Comparison of ENCODE assay signal across 8 mouse cellular contexts in genomic region chr14:34660788-34661591, GRCm38 (mm10). TPM values are rescaled to one million over a fixed set of nuclear protein-coding genes. Genes with fewer than 3 reads are reported as not detected.
DNase-seq lines count a peak whose midpoint lies in the region; ATAC-seq and TF ChIP-seq lines count a peak whose summit lies in the region.

No protein-coding gene starts in this region.

- peaks cover 4% of the 10 kb centered on the region; the same call in 1 of the 2 replicates for H3K4me1 ChIP-seq in heart, adult 2 months (ENCODE audit: control insufficient read depth, insufficient read depth, low read length)
- H3K4me1 ChIP-seq in brown adipose tissue, adult 24 weeks (ENCODE audit: control insufficient read depth, insufficient read depth, insufficient read length, low read length): peaks cover 3% of the 10 kb centered on the region; the same call in 1 of the 2 replicates
- H3K4me1 ChIP-seq in heart, embryonic 13.5 days: peaks cover 23% of the 10 kb centered on the region
- H3K4me1 ChIP-seq in liver, embryonic 11.5 days (replicated peaks; ENCODE audit: control insufficient read depth, insufficient read depth, low read length): peaks cover 28% of the 10 kb centered on the region
- peaks cover 13% of the 10 kb centered on the region; the same call in 1 of the 2 replicates for H3K4me1 ChIP-seq in neural tube, embryonic 14.5 days (ENCODE audit: control insufficient read depth, insufficient read depth, low read length)

- H3K79me2 ChIP-seq in heart, adult 2 months (replicated peaks; ENCODE audit: control insufficient read depth, insufficient read depth, low read length): no peaks in the 10 kb centered on the region

- TF ChIP-seq EP300 in heart, adult 2 months (IDR thresholded peaks at IDR 0.05; ENCODE audit: insufficient read depth, low read depth, low read length): no peak

- no peak overlapping the region; the same call in none of the 2 replicates for H3K27ac ChIP-seq in heart, adult 2 months
- H3K27ac ChIP-seq in brown adipose tissue, adult 24 weeks (replicated peaks; ENCODE audit: low read depth, low read length): no peak overlapping the region
- H3K27ac ChIP-seq in heart, embryonic 13.5 days (replicated peaks): peak overlapping the region; percentile 51; the same call in 1 of the 2 replicates
- peak overlapping the region; percentile 100 for H3K27ac ChIP-seq in liver, embryonic 11.5 days (ENCODE audit: low read depth, low read length)
- H3K27ac ChIP-seq in neural tube, embryonic 14.5 days (ENCODE audit: low read depth, low read length): no peak overlapping the region

- no peak for TF ChIP-seq CTCF in heart, adult 2 months (IDR thresholded peaks at IDR 0.05)

- intact Hi-C loops in heart, adult 2 months (cut with DNase I): no loop called here

- TF ChIP-seq POLR2A in heart, adult 2 months (IDR thresholded peaks at IDR 0.05; ENCODE audit: insufficient read depth, low read depth, low read length): no peak

- no peaks in the 10 kb centered on the region for H3K27me3 ChIP-seq in heart, adult 2 months (ENCODE audit: control insufficient read depth, insufficient read depth, low read length)
- peaks cover 23% of the 10 kb centered on the region for H3K27me3 ChIP-seq in heart, embryonic 13.5 days (replicated peaks)
- peaks cover 3% of the 10 kb centered on the region; the same call in 1 of the 2 replicates for H3K27me3 ChIP-seq in liver, embryonic 11.5 days (replicated peaks; ENCODE audit: control insufficient read depth, insufficient read depth, low read length)
- H3K27me3 ChIP-seq in neural tube, embryonic 14.5 days (ENCODE audit: control insufficient read depth, insufficient read depth, low read length): peaks cover 18% of the 10 kb centered on the region

- no peaks in the 10 kb centered on the region for H3K36me3 ChIP-seq in heart, adult 2 months (ENCODE audit: control insufficient read depth, insufficient read depth, low read length)
- H3K36me3 ChIP-seq in heart, embryonic 13.5 days: no peaks in the 10 kb centered on the region
- no peaks in the 10 kb centered on the region for H3K36me3 ChIP-seq in liver, embryonic 11.5 days (ENCODE audit: control insufficient read depth, insufficient read depth, low read length)
- no peaks in the 10 kb centered on the region for H3K36me3 ChIP-seq in neural tube, embryonic 14.5 days (ENCODE audit: control insufficient read depth, insufficient read depth, low read length)

- peak; percentile 8 to 29 for DNase-seq in heart, adult 2 months
- DNase-seq in heart, postnatal 4 days: no peak
- DNase-seq in liver, embryonic 11.5 days (ENCODE audit: low spot score): peak; percentile 65
- no peak for DNase-seq in urinary bladder, postnatal 10 days (ENCODE audit: low spot score)
- DNase-seq in testis, postnatal 14 days (ENCODE audit: low spot score): no peak

- peak overlapping the region; percentile 96 for H3K4me2 ChIP-seq in heart, embryonic 13.5 days
- peak overlapping the region; percentile 95 for H3K4me2 ChIP-seq in liver, embryonic 11.5 days
- peak overlapping the region; percentile 89 for H3K4me2 ChIP-seq in neural tube, embryonic 14.5 days (ENCODE audit: low read depth, low read length)

- 0 out of 2 replicates have a peak, but pooled peaks cover 3% of the 10 kb centered on the region for H3K9me3 ChIP-seq in heart, embryonic 13.5 days
- 0 out of 2 replicates have a peak, but pooled peaks cover 2% of the 10 kb centered on the region for H3K9me3 ChIP-seq in liver, embryonic 11.5 days (ENCODE audit: control insufficient read depth, low read length)
- H3K9me3 ChIP-seq in neural tube, embryonic 14.5 days (ENCODE audit: control insufficient read depth, low read length): no peaks in the 10 kb centered on the region

- WGBS in heart, adult 2 months: 32% methylated on average over 22 of the region's 22 CpGs
- 11% methylated on average over 22 of the region's 22 CpGs for WGBS in heart, embryonic 13.5 days
- 5% methylated on average over 22 of the region's 22 CpGs for WGBS in liver, embryonic 11.5 days
- 15% methylated on average over 22 of the region's 22 CpGs for WGBS in neural tube, embryonic 14.5 days

- H3K4me3 ChIP-seq in heart, adult 2 months: peak overlapping the region; percentile 58
- H3K4me3 ChIP-seq in brown adipose tissue, adult 24 weeks (ENCODE audit: insufficient read depth, low read depth, low read length): peak overlapping the region; percentile 71
- peak overlapping the region; percentile 69 for H3K4me3 ChIP-seq in heart, embryonic 13.5 days
- H3K4me3 ChIP-seq in liver, embryonic 11.5 days (ENCODE audit: low read depth, low read length): peak overlapping the region; percentile 68
- H3K4me3 ChIP-seq in neural tube, embryonic 14.5 days (ENCODE audit: low read depth, low read length): peak overlapping the region; percentile 39

- peak overlapping the region; percentile 52 for H3K9ac ChIP-seq in heart, adult 2 months (ENCODE audit: low read depth, low read length)
- peak overlapping the region; percentile 80 for H3K9ac ChIP-seq in heart, embryonic 13.5 days
- H3K9ac ChIP-seq in liver, embryonic 11.5 days (ENCODE audit: low read depth, low read length): peak overlapping the region; percentile 73
- no peak overlapping the region for H3K9ac ChIP-seq in neural tube, embryonic 14.5 days (replicated peaks; ENCODE audit: low read depth, low read length)

- ATAC-seq in heart, embryonic 13.5 days (ENCODE audit: extremely low read depth, insufficient number of reproducible peaks, low FRiP score, low TSS enrichment): peak; percentile 28; the same call in 1 of the 2 replicates
- ATAC-seq in liver, embryonic 11.5 days (replicated peaks; ENCODE audit: low FRiP score): peak; percentile 69
- ATAC-seq in neural tube, embryonic 14.5 days (ENCODE audit: low read depth): no peak

RNA-seq across cellular contexts. Expression of gene Wapl, which starts 12.7 kb away (rescaled TPM):
- 10 to 100 TPM; 35.5 to 40.6 TPM for total RNA-seq in heart, adult 2 months (2021)
- polyA plus RNA-seq in heart, adult 2 months (2012; rRNA removed): 6.6 and 15.2 TPM in 2 replicates
- total RNA-seq in heart, postnatal 4 days (2021): 10 to 100 TPM; 46.0 to 46.5 TPM
- 37.1 and 39.0 TPM in 2 replicates for polyA plus RNA-seq in brown adipose tissue, adult 24 weeks (2012; ENCODE audit: insufficient read depth, insufficient read length, missing spikeins)
- 15.5 and 16.4 TPM in 2 replicates for polyA plus RNA-seq in heart, embryonic 13.5 days (2015; fragmentation: Nextera tagmentation; extraction: Ambion mirVana)
- polyA plus RNA-seq in liver, embryonic 11.5 days (2014; fragmentation: Nextera tagmentation; extraction: Ambion mirVana): 38.8 and 41.4 TPM in 2 replicates
- 15.4 and 18.5 TPM in 2 replicates for polyA plus RNA-seq in neural tube, embryonic 14.5 days (2014; fragmentation: Nextera tagmentation; extraction: Ambion mirVana)

Comparison
In these comparisons a context has a peak if more than half of its experiments do, and no peak if none do; other contexts are left out.
1. DNase-seq: peak in heart, adult 2 months (2 of 2) and liver, embryonic 11.5 days (single experiment); none in heart, postnatal 4 days (single experiment), urinary bladder, postnatal 10 days (single experiment) and testis, postnatal 14 days (single experiment).
2. H3K27ac ChIP-seq: peak in heart, embryonic 13.5 days (single experiment) and liver, embryonic 11.5 days (single experiment); none in heart, adult 2 months (single experiment), brown adipose tissue, adult 24 weeks (single experiment) and neural tube, embryonic 14.5 days (single experiment).
3. Peak in every context shown above with its lines, with median percentiles within 50 percentile points of each other: H3K4me3 ChIP-seq and H3K4me2 ChIP-seq.